Mouse (Mus musculus) midbrain, embryonic 16.5 days (tissue): Measurements from ENCODE around the gene Edrf1. TPM values are rescaled to one million over a fixed set of nuclear protein-coding genes. Genes with fewer than 3 reads are reported as not detected.

Experiments
- ATAC-seq: fragments of 200-750 bp; cut with Nextera tagmentation; 2 replicates; pipeline ENCODE4 v1.8.0; 2017; ENCODE audit warnings: moderate TSS enrichment
- H3K27ac ChIP-seq: fragments of 300-500 bp; sonication (generic); 2 replicates; pipeline ENCODE4 v1.5.1; 2014; ENCODE audit warnings: mild to moderate bottlenecking, low read length, mixed read lengths
- H3K27me3 ChIP-seq: fragments of 300-500 bp; sonication (generic); 2 replicates; pipeline ENCODE4 v1.6.1; 2014; ENCODE audit warnings: low read depth, low read length, mixed read lengths; ENCODE audit not compliant: control insufficient read depth, insufficient read depth
- H3K36me3 ChIP-seq: fragments of 300-500 bp; sonication (generic); 2 replicates; pipeline ENCODE4 v1.6.1; 2014; ENCODE audit warnings: mild to moderate bottlenecking, low read length, moderate library complexity, mixed read lengths; ENCODE audit not compliant: control insufficient read depth, insufficient read depth
- H3K4me1 ChIP-seq: fragments of 300-500 bp; sonication (generic); 2 replicates; pipeline ENCODE4 v1.6.1; 2014; ENCODE audit warnings: mild to moderate bottlenecking, low read length, mixed read lengths; ENCODE audit not compliant: control insufficient read depth, insufficient read depth
- H3K4me2 ChIP-seq: fragments of 300-500 bp; sonication (generic); 2 replicates; pipeline ENCODE4 v1.6.1; 2014; ENCODE audit warnings: mild to moderate bottlenecking, low read length, mixed read lengths
- H3K4me3 ChIP-seq: fragments of 300-500 bp; sonication (generic); 2 replicates; pipeline ENCODE4 v1.5.1; 2014; ENCODE audit warnings: low read depth, mild to moderate bottlenecking, low read length, moderate library complexity, mixed read lengths
- H3K9ac ChIP-seq: fragments of 300-500 bp; sonication (generic); 2 replicates; pipeline ENCODE4 v1.6.1; 2014; ENCODE audit warnings: low read depth, low read length, mixed read lengths
- H3K9me3 ChIP-seq: fragments of 300-500 bp; sonication (generic); replicated peaks from 2 replicates; pipeline ENCODE4 v1.6.1; 2014; ENCODE audit warnings: mild to moderate bottlenecking, low read length, mixed read lengths; ENCODE audit not compliant: control insufficient read depth, poor library complexity, severe bottlenecking
- WGBS: fragments of 180-500 bp; shearing (Covaris S2); extraction: QIAGEN DNeasy Blood & Tissue Kit; methylation state at CpG from one replicate; pipeline ENCODE4 v1.1.7; 2014; 5-methylcytosine and 5-hydroxymethylcytosine counted together
- polyA plus RNA-seq: library from polyadenylated mRNA; unstranded; fragments of >200 nt; fragmentation: Nextera tagmentation; extraction: Ambion mirVana; gene quantifications from 2 replicates; pipeline ENCODE4 v1.2.1, GENCODE M21; 2015

The Edrf1 gene
- polyA plus RNA-seq, result 19.0 and 19.5 TPM in 2 replicates

- Histone ChIP-seq H3K27me3 (no peaks in the 10 kb centered on the region), H3K9ac (peak within 1 kb of the TSS; percentile 94), H3K36me3 (peaks cover 12% of the 10 kb centered on the region), H3K9me3 (no peaks in the 10 kb centered on the region), H3K4me3 (peak within 1 kb of the TSS; percentile 93), H3K27ac (peak within 1 kb of the TSS; percentile 90), H3K4me1 (peaks cover 8% of the 10 kb centered on the region), H3K4me2 (peak within 1 kb of the TSS; percentile 90)
- peak; percentile 98 for ATAC-seq
- under 1% methylated on average over 78 of the region's 81 CpGs for WGBS
These were observed at the start of gene Edrf1 for GRCm38 (mm10) chr7:133637361-133638305. Edrf1 (plus strand) TSS chr7:133637543.

- H3K9ac ChIP-seq, result no peak overlapping the region
- H3K4me3 ChIP-seq, result no peak overlapping the region
- H3K27ac ChIP-seq, result no peak overlapping the region
- H3K4me1 ChIP-seq, result no peaks in the 10 kb centered on the region
- ATAC-seq, result no peak
- WGBS, result 85% methylated on average over 1 of the region's 1 CpGs
- 0 out of 2 replicates have a peak, but pooled peaks cover 3% of the 10 kb centered on the region for H3K9me3 ChIP-seq
- no peak overlapping the region for H3K4me2 ChIP-seq
- no peaks in the 10 kb centered on the region for H3K27me3 ChIP-seq
- H3K36me3 ChIP-seq, result no peaks in the 10 kb centered on the region
These were observed 45.6 kb upstream of the Edrf1 start for GRCm38 (mm10) chr7:133591750-133592149.

DNA sequence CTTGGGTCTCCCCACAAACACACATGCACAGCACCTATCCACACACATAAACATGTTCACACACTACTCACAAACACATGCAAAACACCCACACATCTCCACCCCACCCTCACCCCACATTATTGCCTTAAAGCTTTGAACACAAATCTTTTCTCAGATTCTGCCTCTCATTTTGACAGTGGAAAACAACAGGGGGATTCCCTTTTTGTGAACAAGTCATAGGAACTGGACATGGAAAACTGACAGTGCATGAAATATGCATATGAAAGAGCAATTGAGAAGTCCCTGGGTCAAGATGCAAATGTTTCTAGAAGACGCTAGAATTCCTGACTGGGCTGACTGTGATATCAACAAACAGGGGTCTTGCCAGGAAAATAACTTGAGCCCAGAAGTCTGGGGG lies 36.8 kb upstream of the Edrf1 start:
- Histone ChIP-seq H3K9ac (no peak overlapping the region), H3K27me3 (no peaks in the 10 kb centered on the region), H3K36me3 (no peaks in the 10 kb centered on the region), H3K4me2 (no peak overlapping the region), H3K4me1 (no peaks in the 10 kb centered on the region), H3K4me3 (no peak overlapping the region), H3K9me3 (no peaks in the 10 kb centered on the region), H3K27ac (no peak overlapping the region)
- WGBS, result 30% methylated on average over 1 of the region's 1 CpGs
- ATAC-seq, result no peak

DNA sequence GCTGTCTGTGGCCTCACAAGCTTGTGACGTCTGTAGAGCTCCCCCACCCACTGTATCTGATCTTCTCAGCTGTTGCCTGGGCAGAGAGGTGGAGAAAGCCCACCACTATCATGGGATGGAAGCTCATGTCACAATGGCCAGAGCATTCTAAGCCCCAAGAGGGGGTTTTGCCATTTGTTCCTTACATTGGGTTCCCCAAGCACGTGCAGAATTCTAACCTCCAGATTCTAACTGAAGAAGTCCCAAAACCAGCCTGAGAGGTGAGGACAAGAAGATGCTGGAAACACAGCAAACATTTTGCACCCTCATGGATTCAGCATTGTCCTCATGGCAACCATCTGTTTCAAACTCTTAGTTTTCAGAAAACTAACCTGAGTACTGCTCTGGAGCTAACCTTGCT lies 35.3 kb upstream of the Edrf1 start, which contains the start of gene Tex36:
Tex36 (minus strand) TSS at position 101 of the 400 bp plus-strand sequence.
- H3K9me3 ChIP-seq, result no peaks in the 10 kb centered on the region
- H3K4me3 ChIP-seq, result no peak within 1 kb of the TSS
- WGBS, result 59% methylated on average over 2 of the region's 2 CpGs
- no peaks in the 10 kb centered on the region for H3K36me3 ChIP-seq
- no peak for ATAC-seq
- H3K27ac ChIP-seq, result no peak within 1 kb of the TSS
- H3K4me1 ChIP-seq, result no peaks in the 10 kb centered on the region
- no peak within 1 kb of the TSS for H3K9ac ChIP-seq
- no peaks in the 10 kb centered on the region for H3K27me3 ChIP-seq
- H3K4me2 ChIP-seq, result no peak within 1 kb of the TSS

- no peak for ATAC-seq
- Histone ChIP-seq H3K9ac (no peak overlapping the region), H3K4me1 (peaks cover 7% of the 10 kb centered on the region), H3K27ac (no peak overlapping the region), H3K36me3 (no peaks in the 10 kb centered on the region), H3K27me3 (no peaks in the 10 kb centered on the region), H3K4me3 (no peak overlapping the region), H3K9me3 (no peaks in the 10 kb centered on the region), H3K4me2 (no peak overlapping the region)
- 84% methylated on average over 2 of the region's 2 CpGs for WGBS
These were observed 34.2 kb upstream of the Edrf1 start for GRCm38 (mm10) chr7:133603156-133603555.

DNA sequence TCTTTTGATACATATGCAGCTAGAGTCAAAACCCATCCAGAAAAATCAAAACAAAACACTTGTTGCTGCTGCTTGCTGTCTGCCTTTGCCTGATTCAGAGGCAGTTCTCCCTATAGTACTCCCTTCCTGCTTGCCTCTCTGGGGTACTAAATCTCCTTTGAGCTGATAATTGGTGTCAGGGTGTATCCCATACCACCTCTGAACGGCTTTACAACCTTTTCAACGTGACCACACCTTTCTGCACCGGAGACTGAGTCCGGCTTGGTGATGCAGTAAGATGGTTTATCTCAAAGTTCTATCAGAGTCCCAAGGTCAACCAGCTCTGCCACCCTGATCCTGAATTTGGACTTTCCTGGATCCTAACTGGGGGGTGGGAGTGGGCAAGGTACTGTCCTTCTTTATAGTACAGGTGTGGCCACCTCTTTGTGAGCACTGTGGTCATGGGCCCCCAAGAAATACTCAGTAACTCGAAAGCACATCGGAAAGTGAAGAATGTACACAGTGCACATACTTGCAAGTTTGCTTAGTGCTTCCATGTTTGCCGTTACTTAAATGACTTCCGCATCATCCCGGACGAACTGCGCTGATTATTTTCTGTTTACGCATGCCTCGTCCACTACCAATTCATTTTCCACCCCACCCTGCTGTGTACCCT lies 32.8 kb upstream of the Edrf1 start:
- no peaks in the 10 kb centered on the region for H3K9me3 ChIP-seq
- no peaks in the 10 kb centered on the region for H3K36me3 ChIP-seq
- ATAC-seq, result no peak
- no peak overlapping the region for H3K9ac ChIP-seq
- H3K4me3 ChIP-seq, result no peak overlapping the region
- no peak overlapping the region for H3K4me2 ChIP-seq
- H3K4me1 ChIP-seq, result peaks cover 21% of the 10 kb centered on the region
- H3K27ac ChIP-seq, result no peak overlapping the region
- WGBS, result 84% methylated on average over 13 of the region's 13 CpGs
- H3K27me3 ChIP-seq, result no peaks in the 10 kb centered on the region

GRCm38 (mm10) chr7:133607331-133607730 lies 30.0 kb upstream of the Edrf1 start:
- H3K36me3 ChIP-seq, result no peaks in the 10 kb centered on the region
- H3K9ac ChIP-seq, result no peak overlapping the region
- H3K27me3 ChIP-seq, result no peaks in the 10 kb centered on the region
- no peak overlapping the region for H3K4me2 ChIP-seq
- H3K27ac ChIP-seq, result no peak overlapping the region
- no peaks in the 10 kb centered on the region for H3K9me3 ChIP-seq
- no peak for ATAC-seq
- peaks cover 22% of the 10 kb centered on the region for H3K4me1 ChIP-seq
- H3K4me3 ChIP-seq, result no peak overlapping the region
- WGBS, result 52% methylated on average over 5 of the region's 5 CpGs

DNA sequence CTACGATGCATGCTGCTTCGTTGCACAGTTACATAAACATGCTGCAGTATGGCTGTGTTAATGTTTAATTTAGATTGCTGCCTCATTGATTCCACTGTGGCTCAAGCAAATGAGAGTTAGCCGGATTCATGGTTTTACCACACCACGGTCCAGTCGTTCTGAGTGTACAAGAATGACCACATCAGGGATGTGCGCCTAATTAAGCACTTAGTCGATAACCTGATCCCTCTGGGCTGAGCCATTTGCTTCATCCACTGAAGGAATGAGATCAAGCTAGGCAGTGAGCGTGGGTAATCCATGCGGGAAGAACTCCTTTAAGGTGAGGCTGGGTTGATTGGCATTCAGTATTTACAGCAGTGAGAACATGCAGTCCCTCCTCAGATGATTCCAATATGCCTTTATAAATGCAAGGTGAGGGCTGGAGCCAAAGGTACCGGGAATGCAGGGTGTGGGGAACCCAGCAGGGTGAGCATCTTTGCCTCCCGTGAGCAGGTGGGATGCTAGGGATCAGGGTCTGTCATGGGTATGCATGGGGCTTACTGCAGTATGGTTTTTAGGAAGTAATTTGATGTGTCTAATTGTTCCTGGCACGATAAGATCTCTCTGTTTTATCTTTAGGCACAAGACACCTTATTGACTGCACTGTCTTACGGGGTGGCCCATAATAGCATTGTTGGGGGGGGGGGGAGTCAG lies 29.3 kb upstream of the Edrf1 start:
- Histone ChIP-seq H3K9ac (no peak overlapping the region), H3K27me3 (no peaks in the 10 kb centered on the region), H3K27ac (peak overlapping the region; percentile 74), H3K4me2 (peak overlapping the region; percentile 41), H3K4me1 (peaks cover 22% of the 10 kb centered on the region), H3K4me3 (no peak overlapping the region), H3K9me3 (no peaks in the 10 kb centered on the region), H3K36me3 (no peaks in the 10 kb centered on the region)
- 45% methylated on average over 13 of the region's 13 CpGs for WGBS
- ATAC-seq, result peak; percentile 48; the same call in 1 of the 2 replicates
